Mouse (Mus musculus): ENCODE results near the gene Manbal. TPM values are rescaled to one million over a fixed set of nuclear protein-coding genes. Genes with fewer than 3 reads are reported as not detected.

Gene Manbal
- polyA plus RNA-seq, 1 experiment from 2014 or later, result 22.8 TPM

- 65% methylated on average over 5 of the region's 5 CpGs for WGBS (ENCODE audit: insufficient replicate concordance)
Observed at GRCm38 (mm10) chr2:157342328-157342926, 25.0 kb upstream of the Manbal start.

GRCm38 (mm10) chr2:157343337-157343736 is 24.1 kb upstream of the Manbal start:
- Histone ChIP-seq H3K4me3 (ENCODE audit: low read depth, low read length) (no peak overlapping the region), H3K4me1 (ENCODE audit: insufficient read depth) (no peaks in the 10 kb centered on the region), H3K27me3 (ENCODE audit: insufficient read depth, low read length) (no peaks in the 10 kb centered on the region), H3K36me3 (replicated peaks; ENCODE audit: insufficient read depth, low read length) (no peaks in the 10 kb centered on the region), H3K27ac (ENCODE audit: low read depth) (no peak overlapping the region), H3K9me3 (ENCODE audit: low read length) (no peaks in the 10 kb centered on the region), H3K9ac (replicated peaks) (no peak overlapping the region), H3K4me2 (ENCODE audit: low read depth, low read length) (no peak overlapping the region)
- WGBS (ENCODE audit: insufficient replicate concordance), result 70% methylated on average over 6 of the region's 6 CpGs
- ATAC-seq (no peak), DNase-seq (no peak)
- no peak for TF ChIP-seq EP300 (IDR thresholded peaks at IDR 0.05; ENCODE audit: low read depth)
- TF ChIP-seq CTCF (IDR thresholded peaks at IDR 0.05; ENCODE audit: low read depth), result no peak

More at GRCm38 (mm10) chr2:157342328-157342926, 25.0 kb upstream of the Manbal start:
- H3K4me1 ChIP-seq (ENCODE audit: insufficient read depth), result no peaks in the 10 kb centered on the region
- no peak overlapping the region for H3K4me2 ChIP-seq (ENCODE audit: low read depth, low read length)
- no peaks in the 10 kb centered on the region for H3K9me3 ChIP-seq (ENCODE audit: low read length)
- no peaks in the 10 kb centered on the region for H3K36me3 ChIP-seq (replicated peaks; ENCODE audit: insufficient read depth, low read length)
- DNase-seq (no peak), ATAC-seq (no peak)
- H3K27ac ChIP-seq (ENCODE audit: low read depth), result no peak overlapping the region
- H3K4me3 ChIP-seq (ENCODE audit: low read depth, low read length), result no peak overlapping the region
- no peak overlapping the region for H3K9ac ChIP-seq (replicated peaks)
- TF ChIP-seq EP300 (IDR thresholded peaks at IDR 0.05; ENCODE audit: low read depth) (no peak), CTCF (IDR thresholded peaks at IDR 0.05; ENCODE audit: low read depth) (no peak)
- no peaks in the 10 kb centered on the region for H3K27me3 ChIP-seq (ENCODE audit: insufficient read depth, low read length)

- Histone ChIP-seq H3K36me3 (replicated peaks; ENCODE audit: insufficient read depth, low read length) (no peaks in the 10 kb centered on the region), H3K4me1 (ENCODE audit: insufficient read depth) (no peaks in the 10 kb centered on the region), H3K27ac (ENCODE audit: low read depth) (no peak within 1 kb of the TSS), H3K4me3 (ENCODE audit: low read depth, low read length) (no peak within 1 kb of the TSS), H3K9ac (replicated peaks) (no peak within 1 kb of the TSS), H3K27me3 (ENCODE audit: insufficient read depth, low read length) (no peaks in the 10 kb centered on the region), H3K9me3 (ENCODE audit: low read length) (no peaks in the 10 kb centered on the region), H3K4me2 (ENCODE audit: low read depth, low read length) (no peak within 1 kb of the TSS)
- DNase-seq (no peak), ATAC-seq (no peak)
- 74% methylated on average over 26 of the region's 26 CpGs for WGBS (ENCODE audit: insufficient replicate concordance)
- TF ChIP-seq CTCF (IDR thresholded peaks at IDR 0.05; ENCODE audit: low read depth) (no peak), EP300 (IDR thresholded peaks at IDR 0.05; ENCODE audit: low read depth) (no peak)
Observed at GRCm38 (mm10) chr2:157347361-157348159, 19.8 kb upstream of the Manbal start, which contains the start of gene Ghrh. TSS of gene Ghrh (minus strand) at chr2:157347506.

- no peak overlapping the region for H3K4me2 ChIP-seq (ENCODE audit: low read depth, low read length)
- 69% methylated on average over 12 of the region's 12 CpGs for WGBS (ENCODE audit: insufficient replicate concordance)
- no peaks in the 10 kb centered on the region for H3K9me3 ChIP-seq (ENCODE audit: low read length)
- H3K4me3 ChIP-seq (ENCODE audit: low read depth, low read length), result no peak overlapping the region
- no peak for DNase-seq
- H3K4me1 ChIP-seq (ENCODE audit: insufficient read depth), result no peaks in the 10 kb centered on the region
- no peak overlapping the region for H3K27ac ChIP-seq (ENCODE audit: low read depth)
- no peak for ATAC-seq
- TF ChIP-seq CTCF (IDR thresholded peaks at IDR 0.05; ENCODE audit: low read depth) (no peak), EP300 (IDR thresholded peaks at IDR 0.05; ENCODE audit: low read depth) (no peak)
- no peaks in the 10 kb centered on the region for H3K27me3 ChIP-seq (ENCODE audit: insufficient read depth, low read length)
- no peaks in the 10 kb centered on the region for H3K36me3 ChIP-seq (replicated peaks; ENCODE audit: insufficient read depth, low read length)
- H3K9ac ChIP-seq (replicated peaks), result no peak overlapping the region
Observed at GRCm38 (mm10) chr2:157349121-157349778, 18.1 kb upstream of the Manbal start.

GRCm38 (mm10) chr2:157353183-157353582 is 14.2 kb upstream of the Manbal start:
- 59% methylated on average over 4 of the region's 4 CpGs for WGBS (ENCODE audit: insufficient replicate concordance)
- TF ChIP-seq EP300 (IDR thresholded peaks at IDR 0.05; ENCODE audit: low read depth) (no peak), CTCF (IDR thresholded peaks at IDR 0.05; ENCODE audit: low read depth) (no peak)
- H3K27me3 ChIP-seq (ENCODE audit: insufficient read depth, low read length), result no peaks in the 10 kb centered on the region
- no peaks in the 10 kb centered on the region for H3K36me3 ChIP-seq (replicated peaks; ENCODE audit: insufficient read depth, low read length)
- no peak overlapping the region for H3K9ac ChIP-seq (replicated peaks)
- H3K4me1 ChIP-seq (ENCODE audit: insufficient read depth), result no peaks in the 10 kb centered on the region
- no peak for ATAC-seq
- H3K4me2 ChIP-seq (ENCODE audit: low read depth, low read length), result no peak overlapping the region
- H3K9me3 ChIP-seq (ENCODE audit: low read length), result peaks cover 2% of the 10 kb centered on the region; the same call in 1 of the 2 replicates
- H3K4me3 ChIP-seq (ENCODE audit: low read depth, low read length), result no peak overlapping the region
- H3K27ac ChIP-seq (ENCODE audit: low read depth), result no peak overlapping the region
- no peak for DNase-seq

- no peak overlapping the region for H3K4me3 ChIP-seq (ENCODE audit: low read depth, low read length)
- no peak for TF ChIP-seq EP300 (IDR thresholded peaks at IDR 0.05; ENCODE audit: low read depth)
- TF ChIP-seq CTCF (IDR thresholded peaks at IDR 0.05; ENCODE audit: low read depth), result no peak
- H3K27me3 ChIP-seq (ENCODE audit: insufficient read depth, low read length), result no peaks in the 10 kb centered on the region
- WGBS (ENCODE audit: insufficient replicate concordance), result 77% methylated on average over 3 of the region's 3 CpGs
- H3K4me2 ChIP-seq (ENCODE audit: low read depth, low read length), result no peak overlapping the region
- no peaks in the 10 kb centered on the region for H3K36me3 ChIP-seq (replicated peaks; ENCODE audit: insufficient read depth, low read length)
- DNase-seq (no peak), ATAC-seq (no peak)
- no peaks in the 10 kb centered on the region for H3K4me1 ChIP-seq (ENCODE audit: insufficient read depth)
- H3K9ac ChIP-seq (replicated peaks), result no peak overlapping the region
- H3K27ac ChIP-seq (ENCODE audit: low read depth), result no peak overlapping the region
- H3K9me3 ChIP-seq (ENCODE audit: low read length), result peaks cover 2% of the 10 kb centered on the region; the same call in 1 of the 2 replicates
Observed at GRCm38 (mm10) chr2:157354106-157354505, 13.3 kb upstream of the Manbal start.
